Mouse (Mus musculus) right cerebral cortex, postnatal 4 days (tissue): ENCODE measurements around the gene Fbxw7.

ENCODE experiments used
- DNase-seq: peaks from one replicate; pipeline ENCODE4 v3.0.0-alpha.2; 2022

Fbxw7 gene

DNA sequence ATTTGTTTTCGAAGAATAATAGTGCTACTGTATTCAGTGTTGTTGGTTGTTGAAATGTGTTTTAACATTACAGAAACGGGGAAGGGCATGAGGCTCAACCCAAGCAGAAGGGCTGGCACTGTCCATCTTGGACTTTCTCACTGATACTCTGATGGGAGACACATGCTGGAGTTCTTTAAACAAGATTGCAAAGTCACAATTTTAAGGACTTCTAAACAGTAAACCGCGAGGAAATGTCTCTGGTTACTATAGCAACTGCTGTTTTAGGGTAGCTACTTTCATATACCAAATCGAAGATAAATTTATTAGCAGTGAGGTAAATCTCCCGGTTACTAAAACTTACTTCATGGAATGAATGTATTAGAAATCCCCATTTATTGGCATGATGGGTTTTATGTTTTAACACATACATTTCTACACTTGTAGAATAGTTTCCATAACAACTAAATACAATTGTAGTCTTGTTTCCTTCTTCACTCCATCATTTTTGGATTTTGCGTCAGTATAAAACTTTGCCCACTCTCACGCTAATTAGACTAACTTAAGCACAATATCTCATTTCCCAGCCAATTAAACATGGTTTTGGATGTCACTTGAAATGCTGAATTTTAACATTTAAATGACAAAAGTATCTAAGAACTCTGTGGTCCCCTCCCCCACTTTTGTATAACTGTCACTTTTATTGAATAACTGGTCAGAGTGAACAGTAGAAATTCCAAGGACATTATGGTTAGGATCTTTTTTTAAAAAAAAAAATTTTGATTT, 140.1 kb downstream of the Fbxw7 start:
- no peak for DNase-seq

DNA sequence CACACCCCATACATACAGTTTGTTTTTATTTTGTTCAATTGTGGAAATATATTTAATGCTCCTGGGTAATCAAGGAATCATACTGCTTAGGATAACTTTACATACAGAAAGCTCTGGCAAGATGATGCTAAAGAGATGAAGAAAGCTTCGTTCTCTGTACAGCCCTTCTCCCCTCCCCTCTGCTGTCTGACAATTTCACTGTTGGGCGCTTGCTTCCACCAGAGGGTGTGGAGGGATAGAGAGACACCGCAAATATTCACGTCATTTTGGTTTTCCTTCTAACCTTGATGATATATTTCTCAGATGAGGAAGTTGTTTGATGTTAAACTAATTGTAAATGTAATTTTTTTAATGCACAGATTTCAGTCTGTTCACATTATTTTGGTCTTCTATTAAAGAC, 140.8 kb downstream of the Fbxw7 start:
- DNase-seq, result no peak

DNA sequence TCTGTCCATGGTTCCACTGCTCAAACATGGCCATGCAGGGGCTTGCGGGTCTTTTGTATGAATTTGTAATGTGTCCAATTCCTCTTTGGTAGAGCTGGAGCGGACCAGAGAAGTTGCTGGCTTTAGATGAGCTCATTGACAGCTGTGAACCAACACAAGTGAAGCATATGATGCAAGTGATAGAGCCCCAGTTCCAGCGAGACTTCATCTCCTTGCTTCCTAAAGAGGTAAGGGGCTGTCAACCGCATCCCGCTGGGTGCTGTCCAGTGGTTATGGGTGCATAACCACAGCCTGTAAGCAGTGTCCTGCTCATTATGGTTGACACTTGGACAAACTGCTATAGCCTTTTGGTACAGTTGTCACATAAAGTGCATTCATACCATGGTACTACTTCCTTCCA, 150.1 kb downstream of the Fbxw7 start:
- no peak for DNase-seq

DNA sequence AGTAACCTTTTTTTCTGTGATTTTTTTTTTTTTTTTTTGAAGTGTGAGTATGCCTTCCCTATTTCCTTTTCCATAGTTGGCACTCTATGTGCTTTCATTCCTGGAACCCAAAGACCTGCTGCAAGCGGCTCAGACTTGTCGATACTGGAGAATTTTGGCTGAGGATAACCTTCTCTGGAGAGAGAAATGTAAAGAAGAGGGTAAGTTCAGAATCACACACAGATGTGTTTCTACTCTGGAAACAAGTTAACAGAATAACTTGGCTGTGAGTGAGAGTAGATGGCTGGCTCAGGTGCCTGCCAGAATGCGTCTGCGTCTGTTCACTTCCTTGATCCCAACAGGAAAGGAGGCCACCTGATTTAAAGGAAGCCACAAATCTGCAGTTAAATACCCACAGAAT, 152.3 kb downstream of the Fbxw7 start:
- no peak for DNase-seq

DNA sequence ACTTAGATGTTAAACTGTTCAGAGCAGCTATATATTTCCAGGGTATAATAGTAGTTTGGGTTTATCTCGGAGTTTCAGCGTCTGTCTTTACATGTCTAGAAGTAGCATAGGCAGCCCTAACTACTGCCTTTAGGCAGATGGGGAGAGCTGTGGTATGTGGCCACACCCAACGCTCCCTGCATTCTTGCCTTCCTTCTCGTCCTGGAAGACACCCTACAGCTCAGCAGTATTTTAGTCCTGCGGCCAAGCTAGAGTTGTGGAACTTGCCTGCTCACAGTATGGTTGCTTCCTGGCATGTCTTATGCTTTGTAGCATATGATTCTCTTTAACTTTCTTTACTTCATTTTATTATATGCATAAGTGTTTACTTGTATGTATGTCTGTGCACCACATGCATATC, 156.5 kb downstream of the Fbxw7 start:
- no peak for DNase-seq

DNA sequence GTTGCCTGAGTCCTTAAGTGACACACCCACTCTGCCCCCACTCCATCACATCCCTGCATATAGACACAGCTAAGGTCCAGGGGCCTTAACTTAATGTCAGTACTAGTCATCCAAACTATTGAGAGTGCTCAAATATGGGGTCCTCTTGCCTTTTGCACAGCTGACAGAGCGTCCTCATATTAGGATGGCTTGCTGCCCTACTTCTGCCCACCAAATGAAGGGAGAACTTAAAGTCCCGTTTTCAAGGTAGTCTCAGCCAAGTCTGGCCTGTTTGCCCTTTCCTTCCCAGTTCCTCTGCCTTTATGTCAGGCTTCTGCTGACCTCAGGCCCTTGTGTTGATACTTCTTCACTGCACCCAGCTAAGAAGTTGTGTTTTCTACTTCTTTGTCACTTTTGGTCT, 157.8 kb downstream of the Fbxw7 start:
- no peak for DNase-seq

DNA sequence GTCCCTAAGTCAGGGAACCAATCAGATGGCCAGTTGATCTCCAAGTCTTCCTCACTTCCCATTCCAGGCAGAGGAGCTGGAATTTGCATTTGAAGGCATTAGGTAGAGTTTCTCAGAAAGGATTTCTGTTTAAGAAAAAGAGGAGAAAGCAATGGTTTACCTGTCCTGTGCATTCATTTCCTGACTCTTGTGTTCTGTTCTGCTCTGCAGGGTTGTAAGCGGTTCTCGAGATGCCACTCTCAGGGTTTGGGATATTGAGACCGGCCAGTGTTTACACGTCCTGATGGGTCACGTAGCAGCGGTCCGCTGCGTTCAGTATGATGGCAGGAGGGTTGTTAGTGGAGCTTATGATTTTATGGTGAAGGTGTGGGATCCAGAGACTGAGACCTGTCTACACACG, 159.1 kb downstream of the Fbxw7 start:
- DNase-seq, result no peak

DNA sequence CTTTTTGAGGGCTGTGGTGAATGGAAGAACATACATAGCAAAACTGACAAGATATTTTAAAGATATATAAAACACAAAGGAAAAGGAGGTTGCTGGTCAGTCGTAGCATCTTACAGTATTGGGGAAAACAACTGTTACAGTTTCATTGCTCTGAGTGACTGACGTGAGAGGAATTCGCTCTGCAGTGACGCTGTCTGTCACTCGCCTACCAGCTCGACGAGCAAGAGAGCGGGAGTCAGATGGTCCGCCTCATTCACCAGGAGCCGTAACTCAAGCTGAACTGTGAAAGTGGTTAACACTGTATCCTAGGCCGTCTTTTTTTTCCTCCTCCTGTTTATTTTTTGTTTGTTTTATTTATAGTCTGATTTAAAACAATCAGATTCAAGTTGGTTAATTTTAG, 163.6 kb downstream of the Fbxw7 start:
- no peak for DNase-seq

DNA sequence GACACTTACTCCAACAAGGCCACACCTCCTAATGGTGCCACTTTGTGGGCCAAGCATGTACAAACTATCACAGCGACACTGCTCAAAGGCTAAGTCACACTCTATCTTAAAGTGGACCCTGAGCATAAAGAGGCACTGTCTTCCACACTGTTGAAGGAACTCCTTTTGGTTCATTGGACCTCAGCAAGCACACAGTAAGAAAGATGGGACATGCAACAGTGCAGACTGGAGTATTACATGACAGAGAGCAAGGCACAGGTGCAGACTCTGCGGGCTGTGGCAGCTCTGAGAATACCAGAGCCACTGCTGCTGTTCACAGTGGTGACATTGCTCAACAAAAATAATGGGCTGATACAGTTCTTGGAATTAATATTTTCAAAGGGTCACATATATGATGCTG, 165.1 kb downstream of the Fbxw7 start:
- DNase-seq, result no peak

DNA sequence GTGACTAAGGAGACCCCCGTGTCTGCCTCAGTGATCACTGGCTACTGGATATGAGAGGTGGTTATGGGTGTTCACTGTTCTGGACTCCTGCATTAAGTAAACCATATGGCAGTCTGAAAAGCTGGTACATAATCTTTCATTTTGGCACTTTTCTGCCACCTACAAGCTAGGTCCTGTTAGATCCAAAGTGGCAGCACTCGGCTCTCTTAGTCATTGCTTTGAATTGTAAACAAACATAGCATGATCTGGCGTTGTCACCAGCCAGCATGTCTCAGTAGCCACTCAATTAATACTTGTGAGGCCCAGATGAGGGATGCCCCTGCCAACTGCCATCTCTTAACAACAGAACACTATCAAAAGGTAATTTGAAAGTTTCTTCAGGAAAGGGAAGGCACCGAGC, 167.6 kb downstream of the Fbxw7 start:
- no peak for DNase-seq

DNA sequence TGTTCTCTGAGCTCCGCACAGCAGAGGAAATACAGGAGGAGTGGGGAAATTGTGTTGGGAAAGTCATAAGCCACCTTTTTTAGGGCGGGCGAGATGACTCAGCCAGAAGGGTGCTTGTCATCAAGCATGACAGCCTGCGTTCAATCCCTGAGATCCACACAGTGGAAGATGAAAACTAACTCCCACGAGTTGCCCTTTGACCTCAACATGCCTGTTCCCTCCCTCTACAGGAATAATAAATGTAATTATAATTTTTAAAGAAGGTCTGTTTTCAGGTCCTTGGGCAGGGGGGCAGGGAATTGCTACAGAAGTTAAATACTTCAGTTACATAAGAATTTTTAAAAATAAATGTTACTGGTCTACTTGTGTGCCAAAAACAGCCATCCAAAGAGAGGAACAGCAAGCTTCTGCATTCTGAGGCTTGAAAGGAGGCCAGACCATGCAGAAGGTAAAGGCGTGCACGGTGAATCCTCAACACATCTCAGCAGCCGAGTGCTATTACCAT, 170.1 kb downstream of the Fbxw7 start:
- DNase-seq, result no peak

DNA sequence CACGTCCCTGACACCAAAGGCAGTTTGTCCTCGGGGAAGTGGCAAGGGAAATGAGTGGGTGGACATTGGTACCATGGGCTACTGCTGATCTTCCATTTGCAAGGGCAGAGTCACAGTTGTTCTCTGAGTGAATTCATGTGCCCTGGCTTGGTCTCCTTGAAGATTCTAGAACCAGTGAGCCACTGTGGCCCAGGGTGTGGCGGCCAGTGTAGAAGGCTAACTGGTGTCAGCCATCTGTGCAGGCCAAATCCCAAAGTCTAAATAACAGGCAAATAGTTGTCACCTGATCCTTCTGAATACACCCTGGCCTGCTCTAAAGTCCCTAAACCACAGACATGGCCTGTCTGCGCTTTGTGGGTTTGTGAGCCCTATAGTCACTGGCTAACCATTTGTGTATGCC, 173.8 kb downstream of the Fbxw7 start:
- no peak for DNase-seq

DNA sequence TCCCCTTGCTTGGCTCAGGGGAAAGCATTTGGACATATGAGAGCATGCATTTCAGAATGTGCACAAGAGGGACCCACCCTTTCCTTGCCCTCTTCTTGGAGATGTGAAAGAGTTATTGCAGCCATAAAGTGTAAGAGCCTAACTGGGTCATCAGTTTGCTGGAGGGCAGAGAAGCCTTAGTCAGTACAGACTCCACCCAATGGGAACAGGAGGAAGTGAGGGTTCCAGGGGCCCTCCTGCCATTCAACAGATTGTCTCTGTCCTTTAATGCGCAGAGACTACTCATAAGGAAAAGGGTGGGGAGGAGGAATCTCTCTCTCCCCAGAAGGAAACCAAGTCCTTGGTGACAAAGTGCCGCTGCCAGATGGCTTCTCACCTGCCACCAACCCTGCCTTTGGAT, 190.2 kb downstream of the Fbxw7 start:
- DNase-seq, result no peak

DNA sequence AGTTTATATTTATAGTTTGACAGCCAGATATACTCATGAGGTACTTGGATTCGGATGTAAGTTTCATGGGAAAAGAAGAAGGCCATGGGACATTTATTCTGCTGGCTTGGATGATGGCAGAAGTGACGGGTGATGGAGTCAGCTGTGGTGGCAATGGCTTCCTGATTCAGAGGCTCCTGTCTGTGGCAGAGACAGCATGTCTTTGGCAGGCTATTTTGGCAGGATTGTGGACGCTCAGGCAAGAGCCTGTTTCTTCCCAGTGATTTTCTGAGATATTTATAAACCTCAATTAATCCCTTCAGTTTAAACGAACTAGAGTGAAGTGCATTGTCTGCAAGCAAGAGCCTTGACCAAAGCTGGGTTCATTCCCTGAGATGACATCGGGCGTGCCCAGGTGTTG, 197.8 kb downstream of the Fbxw7 start:
- DNase-seq, result no peak

DNA sequence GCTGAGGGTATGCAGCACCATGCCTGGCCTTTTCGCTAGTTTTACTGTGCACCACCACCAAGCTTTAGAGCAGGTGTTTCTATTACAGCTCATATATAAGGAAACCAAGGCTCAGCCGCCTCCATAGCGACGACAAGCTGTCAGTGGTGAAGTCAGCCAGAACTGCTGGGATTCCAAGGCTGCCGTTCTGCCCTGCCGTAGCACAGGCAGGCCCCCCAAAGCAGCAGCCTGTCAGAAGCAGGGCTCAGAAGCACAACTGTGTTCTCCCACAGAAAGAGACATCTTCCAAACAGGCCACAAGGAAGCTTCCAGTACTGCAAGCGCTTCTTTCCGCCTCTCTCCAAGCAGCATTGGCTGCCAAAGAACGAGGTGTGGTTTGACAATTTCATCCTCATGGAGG, 200.6 kb downstream of the Fbxw7 start:
- DNase-seq, result peak; percentile 37

DNA sequence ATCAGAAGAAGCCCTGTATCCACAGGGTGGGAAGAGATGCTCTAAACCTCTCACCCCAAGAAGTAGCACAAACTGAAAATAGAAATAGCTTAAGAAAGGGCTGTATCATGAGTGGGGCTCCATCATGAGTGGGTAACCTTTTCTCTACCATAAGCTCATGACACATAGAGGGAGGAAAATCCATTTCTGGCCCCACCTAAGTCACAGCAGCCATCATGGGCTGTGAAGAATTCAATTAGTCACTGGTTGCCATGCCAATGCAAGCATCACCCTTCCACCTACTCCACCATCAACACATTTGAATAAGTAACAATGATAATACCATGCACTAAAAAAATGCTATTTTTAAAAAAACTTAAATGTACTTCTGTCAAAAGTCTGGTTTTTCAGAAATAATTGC, 205.1 kb downstream of the Fbxw7 start:
- DNase-seq, result no peak

DNA sequence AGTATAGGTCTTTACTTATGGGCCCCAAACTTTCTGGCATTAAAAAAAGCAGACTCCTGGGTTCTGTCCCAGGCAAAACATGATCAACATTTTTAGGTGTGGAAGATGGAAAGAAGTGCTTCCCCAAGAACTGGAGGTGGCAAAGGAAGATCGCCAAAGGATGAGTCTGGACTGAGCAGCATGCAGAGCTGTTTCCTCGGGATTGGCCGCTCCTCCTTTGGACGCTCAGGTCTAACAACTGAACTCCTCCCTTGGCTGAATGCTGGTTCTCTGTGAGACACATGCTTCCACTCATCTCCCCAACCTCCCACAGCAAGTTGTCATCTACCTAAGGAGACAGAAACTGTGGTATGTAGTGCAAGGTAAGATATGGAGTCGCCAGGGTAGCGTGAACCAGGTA, 206.7 kb downstream of the Fbxw7 start:
- no peak for DNase-seq

DNA sequence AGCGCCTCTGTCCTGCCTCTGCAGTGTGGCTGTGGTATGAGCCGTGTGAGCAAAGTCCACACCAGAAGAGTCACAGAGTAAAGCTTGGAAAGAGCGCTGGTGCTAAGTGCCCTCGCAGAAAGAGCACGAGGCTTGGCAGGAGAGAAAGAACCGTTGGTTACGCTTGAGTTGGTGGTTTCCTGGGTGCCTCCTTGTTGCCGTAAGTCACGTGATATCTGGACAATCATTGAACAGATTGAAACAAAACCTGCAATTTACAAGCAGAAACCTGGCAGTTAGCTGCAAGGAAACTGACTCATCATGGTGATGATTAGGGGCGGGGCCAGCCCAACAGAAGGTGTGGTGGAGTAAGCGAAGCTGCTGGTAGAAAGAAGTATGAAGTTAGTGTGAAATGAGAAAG, 207.7 kb downstream of the Fbxw7 start:
- no peak for DNase-seq

DNA sequence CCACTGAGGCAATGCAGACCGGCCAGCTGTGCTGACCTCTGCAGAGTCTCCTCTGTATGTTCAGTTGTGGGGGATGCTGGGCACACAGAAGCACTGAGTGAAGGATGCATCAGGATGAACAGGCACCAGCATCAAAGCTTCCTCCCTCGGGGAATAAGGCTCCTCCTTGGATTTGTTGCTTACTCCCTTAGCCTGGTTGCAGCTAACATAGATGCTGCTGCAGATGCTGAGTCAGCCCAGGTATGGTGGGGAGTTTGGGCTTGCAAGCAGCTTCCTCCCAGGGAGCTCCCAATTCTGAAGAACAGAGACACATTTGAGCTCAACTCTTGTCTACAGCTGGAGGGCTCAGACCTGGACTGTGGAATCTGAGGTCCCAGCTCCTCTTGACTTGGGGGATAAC, 209.2 kb downstream of the Fbxw7 start:
- no peak for DNase-seq

DNA sequence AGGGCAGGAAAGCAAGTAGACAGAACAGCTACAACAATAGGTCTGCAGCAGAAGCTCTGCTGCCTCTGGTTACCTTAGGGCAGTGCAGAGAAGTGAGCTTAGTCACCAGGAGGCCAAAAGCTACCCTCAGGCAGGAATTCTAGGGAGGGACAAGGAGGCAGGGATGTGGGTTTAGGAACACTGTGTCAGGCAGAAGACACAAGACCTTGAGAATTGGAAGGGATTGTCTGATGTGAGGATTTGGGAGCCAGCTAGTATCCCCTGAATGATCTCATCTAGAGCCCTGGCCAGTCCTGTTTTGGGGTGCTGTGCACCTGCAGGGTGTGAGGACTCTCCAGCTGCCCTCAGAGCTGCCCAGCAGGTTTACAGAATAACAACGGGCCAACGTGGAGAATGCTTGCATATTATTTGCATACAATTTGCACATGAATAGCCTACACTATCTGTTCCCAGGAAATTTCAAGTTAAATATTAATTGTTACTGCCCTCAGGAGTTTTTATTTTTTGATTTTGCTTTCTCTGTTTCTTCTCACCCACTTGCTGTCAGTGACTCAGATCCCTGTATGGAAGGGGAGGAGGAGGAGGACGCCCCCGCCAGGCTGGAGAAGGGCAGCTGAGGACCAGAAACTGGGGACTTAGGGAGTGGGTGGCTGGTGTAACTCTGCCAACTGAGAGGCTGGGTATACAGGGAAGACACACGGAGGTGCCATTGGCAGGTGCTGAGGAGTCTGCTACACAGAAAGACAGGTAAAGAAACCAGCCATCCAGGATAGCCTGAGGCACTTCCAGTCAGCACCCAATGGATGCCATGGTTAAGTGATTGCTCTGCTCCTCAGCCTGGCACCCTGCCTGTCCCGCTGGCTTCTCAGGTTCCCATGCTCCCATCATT, 210.0 kb downstream of the Fbxw7 start:
- no peak for DNase-seq
